8 mouse cellular contexts compared by ENCODE assay signal in the genomic region with DNA sequence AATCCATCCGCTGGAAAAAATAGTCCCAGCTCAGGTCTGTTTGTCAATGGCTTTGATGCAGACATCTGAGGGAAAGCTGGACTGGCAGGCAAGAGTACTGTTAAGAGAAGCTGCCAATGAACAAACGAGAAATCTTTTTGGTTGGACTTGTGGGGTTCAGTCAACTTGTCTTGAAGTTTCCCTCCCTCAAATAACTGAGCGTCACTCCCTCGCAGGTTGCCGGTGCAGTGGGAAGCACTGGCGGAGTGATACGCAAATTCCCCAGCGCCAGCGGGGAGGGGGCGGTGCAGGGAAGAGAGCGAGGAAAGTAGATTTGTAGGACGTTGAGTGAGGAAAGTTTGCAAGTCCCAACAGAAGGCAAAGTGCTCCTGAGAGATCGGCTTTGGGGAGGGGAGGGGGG. TPM values are rescaled to one million over a fixed set of nuclear protein-coding genes. Genes with fewer than 3 reads are reported as not detected.
A peak's percentile ranks its signal among the peaks of the same experiment; 100 is the strongest.
DNase-seq lines count a peak whose midpoint lies in the region; ATAC-seq and TF ChIP-seq lines count a peak whose summit lies in the region.

TSS of gene Col4a5 (plus strand) at position 276 of the 400 bp plus-strand sequence.

- no peaks in the 10 kb centered on the region for H3K9me3 ChIP-seq in embryonic facial prominence, embryonic 11.5 days (replicated peaks; ENCODE audit: control insufficient read depth, low read length)
- no peaks in the 10 kb centered on the region for H3K9me3 ChIP-seq in intestine, postnatal 0 days (ENCODE audit: control insufficient read depth)
- no peaks in the 10 kb centered on the region for H3K9me3 ChIP-seq in limb, embryonic 13.5 days
- no peaks in the 10 kb centered on the region for H3K9me3 ChIP-seq in midbrain, embryonic 12.5 days
- no peaks in the 10 kb centered on the region for H3K9me3 ChIP-seq in stomach, embryonic 14.5 days (ENCODE audit: control insufficient read depth, low read depth, low read length)

- H3K4me2 ChIP-seq in embryonic facial prominence, embryonic 11.5 days (ENCODE audit: low read depth, low read length): peak within 1 kb of the TSS; percentile 53
- H3K4me2 ChIP-seq in intestine, postnatal 0 days (replicated peaks; ENCODE audit: low read depth): peak within 1 kb of the TSS; percentile 66
- peak within 1 kb of the TSS; percentile 64 for H3K4me2 ChIP-seq in limb, embryonic 13.5 days (replicated peaks)
- H3K4me2 ChIP-seq in midbrain, embryonic 12.5 days (replicated peaks): peak within 1 kb of the TSS; percentile 54
- peak within 1 kb of the TSS; percentile 41 for H3K4me2 ChIP-seq in stomach, embryonic 14.5 days (replicated peaks; ENCODE audit: low read depth, low read length)

- no peak within 1 kb of the TSS for H3K27ac ChIP-seq in thymus, adult 2 months (ENCODE audit: control insufficient read depth, insufficient read depth, low read length)
- no peak within 1 kb of the TSS for H3K27ac ChIP-seq in embryonic facial prominence, embryonic 11.5 days (replicated peaks; ENCODE audit: low read depth, low read length)
- H3K27ac ChIP-seq in intestine, postnatal 0 days (ENCODE audit: low read depth, low read length): no peak within 1 kb of the TSS
- H3K27ac ChIP-seq in limb, embryonic 13.5 days: no peak within 1 kb of the TSS
- no peak within 1 kb of the TSS for H3K27ac ChIP-seq in midbrain, embryonic 12.5 days (replicated peaks)
- H3K27ac ChIP-seq in stomach, embryonic 14.5 days (ENCODE audit: low read length): peak within 1 kb of the TSS; percentile 40; the same call in 1 of the 2 replicates

- no peaks in the 10 kb centered on the region for H3K4me1 ChIP-seq in thymus, adult 2 months (replicated peaks; ENCODE audit: control insufficient read depth, insufficient read depth, low read length)
- no peaks in the 10 kb centered on the region for H3K4me1 ChIP-seq in embryonic facial prominence, embryonic 11.5 days (ENCODE audit: control insufficient read depth, insufficient read depth, low read length)
- no peaks in the 10 kb centered on the region for H3K4me1 ChIP-seq in intestine, postnatal 0 days (replicated peaks; ENCODE audit: control insufficient read depth, insufficient read depth, low read length)
- H3K4me1 ChIP-seq in limb, embryonic 13.5 days: peaks cover 3% of the 10 kb centered on the region; the same call in 1 of the 2 replicates
- H3K4me1 ChIP-seq in midbrain, embryonic 12.5 days: no peaks in the 10 kb centered on the region
- H3K4me1 ChIP-seq in stomach, embryonic 14.5 days (ENCODE audit: control insufficient read depth, insufficient read depth, low read length): no peaks in the 10 kb centered on the region

- TF ChIP-seq POLR2A in thymus, adult 2 months (IDR thresholded peaks at IDR 0.05; ENCODE audit: control insufficient read depth, extremely low read depth, insufficient read depth, low read length, poor library complexity): no peak

- no peak for TF ChIP-seq CTCF in thymus, adult 2 months (IDR thresholded peaks at IDR 0.05; ENCODE audit: borderline replicate concordance, control insufficient read depth, extremely low read depth, insufficient read depth, low read length, poor library complexity)
- no peak for TF ChIP-seq CTCF in intestine, postnatal 0 days (IDR thresholded peaks at IDR 0.05; ENCODE audit: low read depth)

- ATAC-seq in embryonic facial prominence, embryonic 11.5 days (replicated peaks; ENCODE audit: insufficient number of reproducible peaks, low FRiP score, low TSS enrichment, low read depth): peak; percentile 82; the same call in 1 of the 2 replicates
- peak; percentile 59; the same call in 1 of the 2 replicates for ATAC-seq in intestine, postnatal 0 days
- peak; percentile 89 for ATAC-seq in limb, embryonic 13.5 days (ENCODE audit: low FRiP score, low read depth)
- ATAC-seq in midbrain, embryonic 12.5 days (ENCODE audit: low FRiP score, low read depth): peak; percentile 86
- ATAC-seq in stomach, embryonic 14.5 days (ENCODE audit: insufficient number of reproducible peaks, insufficient read depth, low FRiP score, low read depth): peak; percentile 91

- under 1% methylated on average over 13 of the region's 13 CpGs for WGBS in thymus, adult 2 months
- WGBS in embryonic facial prominence, embryonic 11.5 days: 10% methylated on average over 13 of the region's 13 CpGs
- WGBS in intestine, postnatal 0 days: 18% methylated on average over 13 of the region's 13 CpGs
- WGBS in limb, embryonic 13.5 days: 11% methylated on average over 13 of the region's 13 CpGs
- WGBS in midbrain, embryonic 12.5 days: 16% methylated on average over 12 of the region's 13 CpGs
- 16% methylated on average over 13 of the region's 13 CpGs for WGBS in stomach, embryonic 14.5 days

- H3K4me3 ChIP-seq in thymus, adult 2 months (ENCODE audit: control insufficient read depth, insufficient read depth, low read length): no peak within 1 kb of the TSS
- peak within 1 kb of the TSS; percentile 43 for H3K4me3 ChIP-seq in embryonic facial prominence, embryonic 11.5 days (ENCODE audit: low read depth, low read length)
- H3K4me3 ChIP-seq in intestine, postnatal 0 days (ENCODE audit: low read depth, low read length): peak within 1 kb of the TSS; percentile 43
- H3K4me3 ChIP-seq in limb, embryonic 13.5 days: peak within 1 kb of the TSS; percentile 50
- peak within 1 kb of the TSS; percentile 44 for H3K4me3 ChIP-seq in midbrain, embryonic 12.5 days
- H3K4me3 ChIP-seq in stomach, embryonic 14.5 days (ENCODE audit: low read depth, low read length): peak within 1 kb of the TSS; percentile 37

- H3K9ac ChIP-seq in embryonic facial prominence, embryonic 11.5 days (replicated peaks; ENCODE audit: low read length): peak within 1 kb of the TSS; percentile 59
- H3K9ac ChIP-seq in intestine, postnatal 0 days (ENCODE audit: low read depth, low read length): no peak within 1 kb of the TSS
- peak within 1 kb of the TSS; percentile 59 for H3K9ac ChIP-seq in limb, embryonic 13.5 days
- H3K9ac ChIP-seq in midbrain, embryonic 12.5 days (replicated peaks): peak within 1 kb of the TSS; percentile 51
- peak within 1 kb of the TSS; percentile 15; the same call in 1 of the 2 replicates for H3K9ac ChIP-seq in stomach, embryonic 14.5 days (replicated peaks; ENCODE audit: low read depth, low read length)

- H3K36me3 ChIP-seq in thymus, adult 2 months (ENCODE audit: control insufficient read depth, insufficient read depth, low read length): no peaks in the 10 kb centered on the region
- no peaks in the 10 kb centered on the region for H3K36me3 ChIP-seq in embryonic facial prominence, embryonic 11.5 days (replicated peaks; ENCODE audit: control insufficient read depth, insufficient read depth, low read depth, low read length)
- H3K36me3 ChIP-seq in intestine, postnatal 0 days (ENCODE audit: control insufficient read depth, insufficient read depth): no peaks in the 10 kb centered on the region
- H3K36me3 ChIP-seq in limb, embryonic 13.5 days: no peaks in the 10 kb centered on the region
- H3K36me3 ChIP-seq in midbrain, embryonic 12.5 days: no peaks in the 10 kb centered on the region
- no peaks in the 10 kb centered on the region for H3K36me3 ChIP-seq in stomach, embryonic 14.5 days (ENCODE audit: control insufficient read depth, insufficient read depth, low read length)

- peak; percentile 1 for DNase-seq in thymus, postnatal 0 days (ENCODE audit: low spot score)
- DNase-seq in thymus, adult 2 months: no peak
- DNase-seq in embryonic facial prominence, embryonic 11.5 days (ENCODE audit: low spot score): peak; percentile 81
- DNase-seq in heart, adult 18-20 months: peak; percentile 72

- no peaks in the 10 kb centered on the region for H3K27me3 ChIP-seq in thymus, adult 2 months (ENCODE audit: control insufficient read depth, insufficient read depth, low read length)
- no peaks in the 10 kb centered on the region; the same call in 1 of the 2 replicates for H3K27me3 ChIP-seq in embryonic facial prominence, embryonic 11.5 days (ENCODE audit: control insufficient read depth, insufficient read depth, low read length)
- H3K27me3 ChIP-seq in intestine, postnatal 0 days (replicated peaks; ENCODE audit: control insufficient read depth, insufficient read depth, low read length): 0 out of 2 replicates have a peak, but pooled peaks cover 6% of the 10 kb centered on the region
- H3K27me3 ChIP-seq in limb, embryonic 13.5 days: peaks cover 22% of the 10 kb centered on the region
- peaks cover 25% of the 10 kb centered on the region for H3K27me3 ChIP-seq in midbrain, embryonic 12.5 days
- H3K27me3 ChIP-seq in stomach, embryonic 14.5 days (ENCODE audit: control insufficient read depth, insufficient read depth, low read length): no peaks in the 10 kb centered on the region

RNA-seq across cellular contexts. Expression of gene Col4a5, which starts in this region (rescaled TPM):
- polyA plus RNA-seq in thymus, postnatal 0 days (2015; fragmentation: Nextera tagmentation; extraction: Ambion mirVana): 1.6 and 2.1 TPM in 2 replicates
- 1.3 and 1.4 TPM in 2 replicates for polyA plus RNA-seq in thymus, adult 2 months (2012; rRNA removed)
- polyA plus RNA-seq in embryonic facial prominence, embryonic 11.5 days (2014; fragmentation: Nextera tagmentation; extraction: Ambion mirVana): 6.6 and 7.2 TPM in 2 replicates
- 10 to 100 TPM; 18.8 to 19.7 TPM for total RNA-seq in heart, adult 18-20 months (2021)
- 5.0 and 5.5 TPM in 2 replicates for polyA plus RNA-seq in intestine, postnatal 0 days (2015; fragmentation: Nextera tagmentation; extraction: Ambion mirVana)
- 9.3 and 11.1 TPM in 2 replicates for polyA plus RNA-seq in limb, embryonic 13.5 days (2015; fragmentation: Nextera tagmentation; extraction: Ambion mirVana)
- polyA plus RNA-seq in midbrain, embryonic 12.5 days (2016; fragmentation: Nextera tagmentation; extraction: Ambion mirVana): 15.1 and 15.5 TPM in 2 replicates
- 41.9 and 42.9 TPM in 2 replicates for polyA plus RNA-seq in stomach, embryonic 14.5 days (2014; fragmentation: Nextera tagmentation; extraction: Ambion mirVana)
